Mouse (Mus musculus): ENCODE measurements at regions not wholly inside any gene's neighbourhood (a gene's known extent, or its start where the extent isn't known, plus 50 kb on each side); places are given as distances from the start of the nearest gene placed in this dataset.

- no peak for DNase-seq (ENCODE audit: low spot score in 2 of 2)
Measured at GRCm38 (mm10) chr9:76896347-76896746, 149.2 kb downstream of the Tinag start.

DNA sequence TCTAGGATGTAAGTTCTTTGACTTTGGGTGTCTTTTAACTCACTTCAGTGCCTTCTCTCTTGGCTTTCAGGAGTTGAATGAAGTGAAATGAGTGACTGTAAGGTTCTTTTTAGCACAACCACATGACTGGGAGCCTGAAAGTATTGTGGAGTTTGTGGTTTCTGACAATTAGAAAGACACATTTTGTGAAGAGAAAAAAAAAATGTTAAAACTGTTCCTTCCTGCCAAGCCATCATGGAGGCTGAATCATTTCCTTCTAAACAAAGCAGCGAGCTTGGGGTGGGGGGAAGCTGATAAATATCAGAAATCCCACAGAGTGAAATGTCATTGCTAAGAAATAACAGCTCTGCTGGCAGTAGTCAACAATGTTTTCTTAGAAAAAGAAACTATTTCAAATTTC, 163.8 kb downstream of the Tinag start:
- no peak for DNase-seq (ENCODE audit: low spot score in 2 of 2)

DNA sequence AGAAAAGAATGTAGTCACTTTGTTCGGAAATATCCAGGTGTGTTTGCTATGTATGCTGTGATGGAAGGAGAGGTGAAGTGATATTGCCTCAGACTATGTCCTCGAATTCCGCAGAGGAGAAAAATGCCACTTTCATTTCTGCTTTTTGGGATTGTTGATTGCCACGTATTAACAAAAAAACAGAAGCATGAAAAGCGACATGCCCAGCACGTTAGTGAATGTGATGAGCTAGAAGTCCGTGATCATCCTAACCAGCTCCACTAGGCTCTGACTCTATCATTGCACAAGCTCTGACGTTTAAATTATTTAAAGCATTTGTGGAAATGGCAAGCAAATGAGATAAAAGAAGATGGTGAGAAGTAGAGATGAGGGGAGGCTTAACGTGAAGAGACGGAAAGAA, 169.6 kb downstream of the Tinag start:
- no peak for DNase-seq (ENCODE audit: low spot score in 2 of 2)

DNA sequence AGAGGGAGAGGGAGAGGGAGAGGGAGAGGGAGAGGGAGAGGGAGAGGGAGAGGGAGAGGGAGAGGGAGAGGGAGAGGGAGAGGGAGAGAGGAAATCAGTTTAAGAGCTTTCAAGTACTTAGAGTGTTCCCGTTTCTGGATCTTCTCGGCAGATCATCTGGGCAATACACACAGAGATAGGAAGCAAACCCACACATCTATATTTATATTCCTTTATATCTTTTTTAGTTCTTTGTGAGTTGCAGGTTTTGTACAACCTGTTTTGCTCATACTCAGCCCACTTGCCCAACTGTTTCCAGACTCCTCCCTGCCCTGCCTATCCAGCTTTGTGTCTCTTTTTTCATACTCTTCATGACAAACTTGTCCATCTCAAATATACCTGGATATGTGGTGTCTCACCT, 173.2 kb downstream of the Tinag start:
- peak in 1 of 2 experiments; percentile 11 for DNase-seq (ENCODE audit: low spot score in 2 of 2)

GRCm38 (mm10) chr9:76869635-76870034, 176.0 kb downstream of the Tinag start:
- no peak for DNase-seq (ENCODE audit: low spot score in 2 of 2)

- DNase-seq (ENCODE audit: low spot score in 2 of 2) = no peak
Measured at GRCm38 (mm10) chr9:76868633-76869032, 177.0 kb downstream of the Tinag start.

GRCm38 (mm10) chr9:76822173-76822572, 223.4 kb downstream of the Tinag start:
- no peak for DNase-seq (ENCODE audit: low spot score in 2 of 2)

GRCm38 (mm10) chr9:76794951-76795350, 228.0 kb upstream of the Fam83b start:
- no peak for DNase-seq (ENCODE audit: low spot score in 2 of 2)

DNA sequence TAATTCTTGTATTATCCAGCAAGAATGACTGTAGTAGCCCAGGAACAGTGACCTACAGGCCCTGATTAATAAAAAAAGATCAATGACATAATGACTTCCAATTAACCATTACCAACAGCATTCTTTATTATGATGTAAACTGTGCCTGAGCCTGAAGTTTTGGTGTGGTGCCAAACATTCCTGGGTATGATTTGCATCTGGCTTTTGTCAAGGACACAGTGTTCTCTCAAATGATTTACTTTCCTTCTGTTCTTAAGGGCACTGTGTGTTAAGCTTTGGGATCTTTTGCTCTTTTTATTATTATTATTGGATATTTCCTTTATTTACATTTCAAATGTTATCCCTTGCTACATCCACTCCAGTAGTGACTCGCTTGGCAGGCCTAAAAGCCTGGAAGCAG, 221.7 kb upstream of the Fam83b start:
- no peak for DNase-seq (ENCODE audit: low spot score in 2 of 2)

All from frontal cortex, postnatal 36 days (tissue).